Mouse (Mus musculus) E14TG2a.4 (cell line): ENCODE measurements at regions not wholly inside any gene's neighbourhood (a gene's known extent, or its start where the extent isn't known, plus 50 kb on each side); places are given as distances from the start of the nearest gene placed in this dataset.

Experiments
- H3K27me3 ChIP-seq: 2 replicates; pipeline ENCODE4 v1.6.1; 2014; ENCODE audit warnings: low read length, control low read depth; ENCODE audit not compliant: insufficient read depth
- H3K36me3 ChIP-seq: 2 replicates; pipeline ENCODE4 v1.6.1; 2014; ENCODE audit warnings: low read length, control low read depth; ENCODE audit not compliant: insufficient read depth
- H3K4me1 ChIP-seq: replicated peaks from 2 replicates; pipeline ENCODE4 v1.6.1; 2014; ENCODE audit warnings: low read depth, low read length, control low read depth
- H3K4me3 ChIP-seq: replicated peaks from 2 replicates; pipeline ENCODE4 v1.5.1; 2014; ENCODE audit warnings: mild to moderate bottlenecking, low read length
- H3K9me3 ChIP-seq: 2 replicates; pipeline ENCODE4 v1.6.1; 2014; ENCODE audit warnings: low read length, control low read depth
- CTCF ChIP-seq: conservative IDR thresholded peaks from 2 replicates; pipeline ENCODE4 v1.5.1; 2014; ENCODE audit warnings: low read length
- NANOG ChIP-seq: IDR thresholded peaks from 2 replicates; pipeline ENCODE4 v1.6.1; 2014; ENCODE audit warnings: borderline replicate concordance, low read length, mixed read lengths
- POU5F1 ChIP-seq: IDR thresholded peaks from 2 replicates; pipeline ENCODE4 v1.6.1; 2014; ENCODE audit warnings: low read length, borderline replicate concordance

- Histone ChIP-seq H3K4me3 (no peak overlapping the region), H3K27me3 (no peaks in the 10 kb centered on the region), H3K9me3 (no peaks in the 10 kb centered on the region), H3K4me1 (peaks cover 5% of the 10 kb centered on the region; the same call in 1 of the 2 replicates), H3K36me3 (no peaks in the 10 kb centered on the region)
- TF ChIP-seq NANOG (no peak), CTCF (no peak), POU5F1 (no peak)
Measured at GRCm38 (mm10) chr4:105879891-105880290, 90.2 kb downstream of the Gm12728 start.

DNA sequence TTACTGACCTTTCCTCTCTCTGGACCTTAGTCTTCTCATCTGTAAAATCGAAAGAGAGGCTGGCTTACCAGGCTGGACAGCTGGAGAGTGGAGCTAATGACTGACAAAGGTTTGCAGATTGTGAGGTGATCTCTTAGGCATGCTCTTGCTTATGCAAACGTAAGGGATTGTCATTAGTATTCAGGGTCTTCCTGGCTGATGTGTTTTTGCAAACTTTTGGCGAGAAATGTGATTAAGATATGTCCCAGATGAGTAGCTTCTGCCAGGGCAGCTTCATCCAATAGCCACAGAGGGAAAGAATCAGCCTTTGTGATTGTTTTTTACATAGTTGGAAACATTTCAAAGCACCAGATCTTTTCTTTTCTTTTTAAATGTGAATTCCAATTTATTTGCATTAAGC, 95.1 kb downstream of the Gm12728 start:
- H3K36me3 ChIP-seq, result no peaks in the 10 kb centered on the region
- peaks cover 6% of the 10 kb centered on the region; the same call in 1 of the 2 replicates for H3K4me1 ChIP-seq
- H3K4me3 ChIP-seq, result no peak overlapping the region
- no peaks in the 10 kb centered on the region for H3K27me3 ChIP-seq
- H3K9me3 ChIP-seq, result no peaks in the 10 kb centered on the region
- TF ChIP-seq NANOG (no peak), POU5F1 (no peak), CTCF (no peak)

DNA sequence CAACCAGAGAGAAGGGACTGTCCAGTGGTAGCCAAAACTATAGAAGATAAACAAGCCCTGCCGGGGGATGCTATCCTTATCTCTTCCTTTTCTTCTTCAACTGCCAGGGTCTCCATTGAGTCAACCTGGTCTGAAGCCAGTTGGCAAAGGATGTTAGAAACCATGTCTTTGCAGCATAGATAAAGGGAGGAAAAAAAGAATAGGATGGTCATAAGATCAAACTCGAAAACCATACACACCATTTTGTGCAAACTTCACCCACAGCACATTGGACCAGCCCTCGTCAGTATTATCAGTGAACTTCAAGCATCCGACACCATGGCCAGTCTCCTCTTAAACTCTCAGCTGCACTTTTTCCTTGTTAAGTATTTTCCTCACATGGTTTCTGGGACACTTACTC, 101.8 kb downstream of the Gm12728 start:
- Histone ChIP-seq H3K9me3 (no peaks in the 10 kb centered on the region), H3K27me3 (no peaks in the 10 kb centered on the region), H3K4me1 (no peaks in the 10 kb centered on the region), H3K4me3 (no peak overlapping the region), H3K36me3 (no peaks in the 10 kb centered on the region)
- no peak for TF ChIP-seq CTCF
- no peak for TF ChIP-seq POU5F1
- TF ChIP-seq NANOG, result no peak

GRCm38 (mm10) chr4:105892065-105892464, 102.4 kb downstream of the Gm12728 start:
- H3K9me3 ChIP-seq, result no peaks in the 10 kb centered on the region
- H3K4me3 ChIP-seq, result no peak overlapping the region
- H3K27me3 ChIP-seq, result no peaks in the 10 kb centered on the region
- no peak for TF ChIP-seq POU5F1
- no peak for TF ChIP-seq CTCF
- TF ChIP-seq NANOG, result no peak
- no peaks in the 10 kb centered on the region for H3K4me1 ChIP-seq
- H3K36me3 ChIP-seq, result no peaks in the 10 kb centered on the region

GRCm38 (mm10) chr4:105895116-105895515, 105.4 kb downstream of the Gm12728 start:
- TF ChIP-seq CTCF, result no peak
- TF ChIP-seq NANOG, result no peak
- no peak for TF ChIP-seq POU5F1
- Histone ChIP-seq H3K36me3 (no peaks in the 10 kb centered on the region), H3K4me3 (no peak overlapping the region), H3K27me3 (no peaks in the 10 kb centered on the region), H3K4me1 (no peaks in the 10 kb centered on the region), H3K9me3 (peaks cover 3% of the 10 kb centered on the region; the same call in 1 of the 2 replicates)

GRCm38 (mm10) chr4:105898054-105898847, 108.6 kb downstream of the Gm12728 start:
- Histone ChIP-seq H3K27me3 (no peaks in the 10 kb centered on the region), H3K4me1 (0 out of 2 replicates have a peak, but pooled peaks cover 1% of the 10 kb centered on the region), H3K9me3 (peaks cover 3% of the 10 kb centered on the region; the same call in 1 of the 2 replicates), H3K36me3 (no peaks in the 10 kb centered on the region), H3K4me3 (no peak overlapping the region)
- TF ChIP-seq NANOG, result no peak

DNA sequence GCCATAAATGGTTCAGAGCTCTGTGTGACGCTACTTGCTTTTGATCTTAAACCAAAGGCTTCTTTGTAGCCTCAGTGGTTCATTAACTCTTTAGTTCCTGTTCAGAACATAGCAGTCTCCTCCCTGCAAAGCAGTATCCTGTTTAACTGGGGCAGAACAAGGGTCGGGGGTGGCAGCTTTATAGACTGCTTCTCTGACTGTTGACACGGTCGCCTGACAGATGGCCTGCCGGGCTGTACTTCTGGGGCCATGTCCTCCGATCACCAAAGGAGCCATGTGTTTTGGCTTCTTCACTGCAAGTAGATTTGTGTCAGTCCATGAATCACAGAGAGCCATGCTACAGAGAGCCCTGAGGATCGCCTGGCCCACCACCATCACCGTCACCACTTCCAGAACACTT, 115.2 kb downstream of the Gm12728 start:
- TF ChIP-seq NANOG, result no peak
- no peak for TF ChIP-seq POU5F1
- TF ChIP-seq CTCF, result no peak
- Histone ChIP-seq H3K4me3 (no peak overlapping the region), H3K27me3 (peaks cover 3% of the 10 kb centered on the region; the same call in 1 of the 2 replicates), H3K4me1 (peaks cover 26% of the 10 kb centered on the region), H3K9me3 (peaks cover 15% of the 10 kb centered on the region; the same call in 1 of the 2 replicates), H3K36me3 (no peaks in the 10 kb centered on the region)

- no peaks in the 10 kb centered on the region for H3K36me3 ChIP-seq
- peaks cover 3% of the 10 kb centered on the region; the same call in 1 of the 2 replicates for H3K27me3 ChIP-seq
- H3K4me1 ChIP-seq, result peaks cover 27% of the 10 kb centered on the region
- no peak for TF ChIP-seq CTCF
- no peak for TF ChIP-seq NANOG
- no peak for TF ChIP-seq POU5F1
- H3K4me3 ChIP-seq, result no peak overlapping the region
- H3K9me3 ChIP-seq, result peaks cover 12% of the 10 kb centered on the region; the same call in 1 of the 2 replicates
Measured at GRCm38 (mm10) chr4:105906411-105906810, 116.7 kb downstream of the Gm12728 start.
